Mouse (Mus musculus) gastrocnemius, postnatal 25 days (tissue): Measurements from ENCODE around the gene Crlf1. TPM values are rescaled to one million over a fixed set of nuclear protein-coding genes. Genes with fewer than 3 reads are reported as not detected.

Experiments used
- DNase-seq: peaks from one replicate; pipeline ENCODE4 v3.0.0; 2022
- total RNA-seq, 2 experiments: library from RNA; stranded (reverse); gene quantifications; 1 replicate in 1 of 2; 2 replicates in 1 of 2; pipeline ENCODE4 v1.2.3; 2021

The Crlf1 gene
- total RNA-seq, 2 experiments from 2014 or later: 1.7 to 3.8 TPM

- DNase-seq: no peak
Measured at GRCm38 (mm10) chr8:70468733-70469132, 24.2 kb upstream of the Crlf1 start.

- DNase-seq: peak; percentile 53
Measured at GRCm38 (mm10) chr8:70469295-70469916, 23.6 kb upstream of the Crlf1 start.

DNA sequence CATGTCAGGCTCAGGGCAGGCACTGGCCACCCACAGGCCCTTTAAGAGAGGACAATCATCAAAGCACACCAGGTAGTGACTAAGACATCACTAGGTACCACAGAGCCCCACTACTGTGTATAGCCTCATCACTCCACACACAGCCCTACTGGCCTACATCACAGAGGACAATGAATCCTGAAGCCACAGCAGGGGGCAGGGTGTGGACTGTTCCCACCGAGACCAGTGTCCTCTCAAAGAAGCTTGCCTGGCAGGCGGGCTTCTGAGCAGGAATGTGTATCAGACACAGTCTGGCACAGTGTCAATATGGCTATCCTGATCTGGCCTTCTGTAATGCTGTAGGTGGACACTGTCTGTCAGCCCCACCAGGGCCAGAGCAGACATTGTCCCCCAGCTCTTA lies 23.0 kb upstream of the Crlf1 start:
- DNase-seq: no peak

GRCm38 (mm10) chr8:70471856-70472255 lies 21.1 kb upstream of the Crlf1 start:
- DNase-seq: no peak

DNA sequence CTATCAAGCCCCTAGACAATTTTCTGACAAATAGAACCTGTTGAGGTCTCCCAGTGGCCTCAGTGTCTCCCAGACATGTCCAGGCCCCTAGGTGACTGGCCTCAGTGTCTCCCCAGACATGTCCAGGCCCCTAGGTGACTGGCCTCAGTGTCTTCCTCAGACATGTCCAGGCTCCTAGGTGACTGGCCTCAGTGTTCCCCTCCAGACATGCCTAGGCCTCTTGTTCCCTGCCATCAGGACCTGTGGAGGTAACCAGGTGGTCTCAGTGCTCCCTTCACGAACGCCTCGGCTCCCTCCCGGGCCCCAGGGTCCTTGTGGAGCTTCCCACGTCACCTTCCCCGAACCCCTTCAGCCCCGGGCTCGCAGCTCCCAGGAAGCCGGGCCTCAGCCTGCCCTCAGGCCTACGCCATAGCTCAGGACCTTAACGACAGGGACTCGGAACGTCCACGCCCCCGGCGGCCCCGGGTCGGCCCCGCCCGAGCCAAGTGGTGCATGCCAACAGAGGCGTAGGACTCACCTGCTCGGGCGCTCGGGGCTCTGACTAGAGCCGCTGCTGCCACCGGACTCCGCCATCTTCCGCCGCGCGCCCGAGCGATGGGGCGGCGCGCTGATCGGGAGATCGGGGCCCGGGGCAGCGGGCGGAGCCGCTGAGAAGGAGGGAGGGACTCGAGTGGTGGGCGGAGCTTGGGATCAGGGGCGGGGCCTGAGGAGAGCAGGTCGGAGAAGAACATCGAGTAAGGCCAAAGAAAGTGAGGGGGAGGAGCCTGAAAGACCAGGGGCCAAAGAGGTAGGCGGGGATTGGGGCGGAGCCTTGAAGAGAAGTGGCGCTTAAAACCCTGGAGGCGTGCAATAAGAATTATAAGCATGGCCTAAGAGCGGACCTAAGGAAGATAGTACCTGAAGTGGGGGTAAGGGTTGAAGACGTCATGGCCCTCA lies 16.4 kb upstream of the Crlf1 start, which contains the start of gene Klhl26:
Klhl26 (minus strand) TSS at position 636 of the 936 bp plus-strand sequence.
- peak; percentile 94 for DNase-seq

GRCm38 (mm10) chr8:70477269-70477982 lies 15.5 kb upstream of the Crlf1 start:
- DNase-seq: no peak

DNA sequence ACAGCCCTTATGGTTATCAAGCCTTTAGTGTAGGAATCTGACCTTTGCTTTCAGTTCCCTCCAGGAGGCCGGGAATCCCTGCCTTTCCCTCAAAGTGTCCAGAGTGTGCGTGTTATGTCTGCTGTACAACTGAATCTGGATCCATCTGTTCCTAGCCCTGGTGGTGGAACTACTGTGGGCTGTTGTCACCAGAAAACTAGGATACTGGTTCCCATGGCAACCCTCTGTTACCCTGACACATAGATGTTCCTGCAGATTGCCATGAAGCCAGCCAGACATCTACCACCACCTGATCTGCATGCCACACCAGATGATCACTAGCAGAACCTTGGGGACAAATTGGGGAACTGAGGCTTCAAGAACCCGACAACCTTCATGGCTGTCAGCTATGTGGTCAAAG lies 11.1 kb upstream of the Crlf1 start:
- DNase-seq: no peak

DNA sequence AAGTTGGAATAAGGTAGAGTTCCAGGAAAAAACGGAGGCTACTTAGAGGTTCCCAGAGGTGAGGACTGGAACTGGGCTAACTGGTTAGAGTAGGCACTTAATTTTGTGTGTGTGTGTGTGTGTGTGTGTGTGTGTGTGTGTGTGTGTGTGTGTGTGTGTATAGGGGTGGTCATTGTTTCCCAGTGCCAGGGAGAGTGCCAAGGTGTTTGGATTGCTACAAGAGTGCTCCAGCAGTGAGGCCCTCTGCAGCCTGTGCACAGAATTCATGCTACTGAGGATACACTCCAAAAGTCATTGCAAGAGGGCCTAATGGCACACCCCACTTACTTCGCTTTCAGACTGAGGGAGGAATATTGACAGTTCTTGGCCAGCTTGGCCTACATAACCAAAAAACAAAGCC lies 10.0 kb upstream of the Crlf1 start:
- DNase-seq: no peak

GRCm38 (mm10) chr8:70486191-70486681 lies 6.7 kb upstream of the Crlf1 start:
- no peak for DNase-seq

GRCm38 (mm10) chr8:70486941-70487520 lies 5.9 kb upstream of the Crlf1 start, which contains the start of gene Tmem59l:
Tmem59l (minus strand) TSS chr8:70487358.
- DNase-seq: no peak

GRCm38 (mm10) chr8:70487993-70488796 lies 4.8 kb upstream of the Crlf1 start:
- no peak for DNase-seq

GRCm38 (mm10) chr8:70488931-70489470 lies 4.0 kb upstream of the Crlf1 start:
- DNase-seq: no peak

DNA sequence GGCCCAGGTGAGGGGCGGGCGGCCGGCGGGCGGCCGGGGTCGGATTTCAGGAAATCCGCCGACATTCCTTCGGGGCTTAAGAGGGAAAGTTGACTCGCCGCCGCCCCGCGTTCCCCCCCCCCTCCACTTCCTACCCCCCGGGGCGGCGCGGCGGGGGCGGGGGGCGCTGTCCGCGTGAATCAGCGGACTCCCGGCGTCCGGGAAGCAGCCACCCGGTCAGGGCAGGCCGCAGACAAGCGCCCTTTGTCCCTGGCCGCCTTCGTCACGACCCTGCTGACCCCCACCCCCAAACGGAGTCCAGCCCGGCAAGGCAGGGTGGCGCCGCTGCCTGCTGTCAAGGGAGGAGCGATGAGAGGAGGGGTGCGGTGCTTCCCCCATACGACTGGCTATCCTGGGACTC lies 3.4 kb upstream of the Crlf1 start:
- no peak for DNase-seq

DNA sequence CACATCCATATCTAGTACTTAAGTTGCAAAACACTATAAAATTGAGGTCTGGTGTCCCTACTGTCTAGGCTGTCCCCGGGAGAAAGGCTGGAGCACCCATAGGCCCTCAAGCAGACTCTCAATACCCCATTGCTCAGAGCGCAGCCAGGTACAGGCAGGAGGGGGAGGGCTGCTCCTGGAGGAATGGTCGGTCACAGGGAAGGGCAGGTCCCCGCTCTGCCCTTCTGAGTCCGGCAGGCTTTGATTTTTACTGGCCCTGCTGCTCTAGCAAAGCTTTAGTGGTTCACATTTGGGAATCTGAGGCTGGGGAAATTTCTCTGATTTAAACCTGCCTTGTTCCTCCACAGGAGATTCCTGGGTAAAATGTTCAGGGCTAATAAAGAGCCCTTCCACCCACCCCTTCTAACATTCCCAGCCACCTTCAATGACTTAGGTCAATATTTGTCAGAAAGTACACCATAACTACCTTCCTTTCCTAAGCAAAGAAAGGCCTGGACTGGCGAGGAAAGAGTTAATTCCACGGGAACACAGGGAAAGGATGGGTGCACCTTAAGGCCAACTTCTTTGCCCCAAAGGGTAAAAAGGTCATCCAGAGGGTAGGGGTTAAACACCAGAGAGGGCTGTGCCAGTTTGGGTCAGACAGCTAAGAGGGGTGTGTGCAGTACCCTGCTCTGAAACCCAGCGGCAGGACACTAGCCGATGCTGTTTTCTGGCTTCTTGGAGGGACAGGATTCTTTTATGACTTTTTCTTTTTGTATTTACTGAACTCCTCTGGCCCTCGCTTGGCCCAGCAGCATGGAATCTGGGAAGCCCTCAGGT lies 2.7 kb upstream of the Crlf1 start:
- no peak for DNase-seq

GRCm38 (mm10) chr8:70490880-70491495 lies 2.0 kb upstream of the Crlf1 start:
- no peak for DNase-seq

DNA sequence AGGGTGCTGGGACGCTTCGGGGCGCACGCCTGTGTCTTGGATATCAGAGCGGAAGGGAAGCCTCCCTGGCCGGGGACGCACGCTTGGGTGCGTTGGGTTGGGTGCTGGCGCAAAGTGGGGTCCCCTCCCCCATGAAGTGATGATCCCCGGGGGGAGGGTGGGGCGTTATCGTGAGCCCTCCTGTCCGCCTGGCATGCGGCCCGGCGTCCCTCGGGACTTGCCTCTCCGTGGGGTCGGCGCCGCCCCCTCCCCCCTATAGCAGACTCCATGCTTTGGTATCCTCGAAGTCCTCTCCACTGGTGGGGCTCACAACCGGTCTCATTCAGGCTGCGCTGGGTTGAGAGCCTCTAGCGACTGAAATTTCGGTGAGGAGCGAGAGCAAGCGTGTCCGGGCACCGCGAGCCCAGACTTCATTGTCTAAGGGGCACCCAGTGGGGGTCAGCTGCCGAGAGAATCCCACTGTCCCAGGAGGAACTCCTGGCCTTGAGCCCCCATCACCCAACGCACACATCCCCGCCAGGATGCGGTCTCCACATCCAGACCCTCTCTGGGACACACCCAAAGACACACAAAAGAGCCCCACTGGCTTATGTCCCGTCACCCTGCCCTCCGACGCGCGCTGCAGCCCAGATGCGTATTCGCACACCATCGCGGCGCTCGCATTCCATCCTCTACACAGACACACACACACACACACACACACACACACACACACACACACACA lies 896 bp downstream of the Crlf1 start:
- no peak for DNase-seq

GRCm38 (mm10) chr8:70494416-70494945 lies 1.5 kb downstream of the Crlf1 start:
- no peak for DNase-seq

GRCm38 (mm10) chr8:70495001-70495770 lies 2.2 kb downstream of the Crlf1 start:
- DNase-seq: no peak
